Mouse (Mus musculus): ENCODE measurements around the gene Prps2.
"Not testable (repeated sequence)": the region's sequence is repeated elsewhere in the genome, so short reads cannot be mapped to it uniquely, and the experiment has no call there.

Prps2 gene

GRCm38 (mm10) chrX:167382047-167382853 lies at the start of gene Prps2:
Prps2 (minus strand) TSS chrX:167382749.
- DNase-seq (ENCODE audit: low spot score in 2 of 2) = peak in 1 of 2 experiments; percentile 13

- DNase-seq (ENCODE audit: low spot score in 2 of 2) = no peak
Measured at GRCm38 (mm10) chrX:167417654-167418053, 35.1 kb upstream of the Prps2 start.

GRCm38 (mm10) chrX:167394940-167395339 lies 12.4 kb upstream of the Prps2 start:
- DNase-seq (ENCODE audit: low spot score in 2 of 2) = no peak

- DNase-seq (ENCODE audit: low spot score in 2 of 2) = no peak
Measured at GRCm38 (mm10) chrX:167386647-167387046, 4.1 kb upstream of the Prps2 start.

DNA sequence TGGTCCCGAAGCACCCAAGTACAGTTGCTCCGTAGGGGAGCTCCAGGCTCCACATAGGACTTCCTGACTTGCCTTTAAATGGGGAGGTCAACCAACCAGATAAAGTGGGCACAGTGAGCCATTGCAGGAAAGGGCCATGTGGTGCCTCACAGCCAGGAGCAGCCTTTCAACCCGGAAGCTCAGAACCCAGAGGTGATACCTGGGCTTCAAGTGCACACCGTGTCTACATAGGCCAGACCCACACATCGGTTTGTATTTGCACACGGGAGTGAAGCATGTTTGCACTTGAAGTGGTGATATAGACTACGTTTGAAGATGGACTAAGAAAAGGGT lies 271 bp upstream of the Prps2 start:
- DNase-seq (ENCODE audit: low spot score in 2 of 2) = no peak

DNA sequence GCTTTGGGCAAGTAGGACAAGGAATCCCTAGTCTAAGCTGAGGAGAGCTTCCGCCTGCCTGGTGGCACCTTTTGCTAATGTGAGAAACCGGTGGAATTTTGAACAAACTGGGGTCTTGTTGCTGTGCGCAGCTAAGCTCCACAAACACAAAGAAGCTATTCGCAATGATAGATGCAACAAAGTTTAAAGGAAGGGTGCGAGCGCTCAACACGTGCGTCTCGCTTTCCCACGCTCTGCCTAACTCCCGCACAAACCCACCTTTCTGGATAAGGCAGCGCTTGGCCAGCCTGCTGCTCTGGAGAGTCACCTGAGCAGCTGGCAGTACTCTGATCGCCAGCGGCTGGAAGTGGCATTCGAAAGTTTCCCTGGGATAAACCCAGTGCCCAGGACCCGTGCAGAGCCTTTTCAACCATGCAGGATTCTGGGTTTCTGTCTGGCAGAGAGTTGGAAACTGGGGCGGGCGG lies 934 bp downstream of the Prps2 start:
- peak in 1 of 2 experiments; percentile 6 for DNase-seq (ENCODE audit: low spot score in 2 of 2)

DNA sequence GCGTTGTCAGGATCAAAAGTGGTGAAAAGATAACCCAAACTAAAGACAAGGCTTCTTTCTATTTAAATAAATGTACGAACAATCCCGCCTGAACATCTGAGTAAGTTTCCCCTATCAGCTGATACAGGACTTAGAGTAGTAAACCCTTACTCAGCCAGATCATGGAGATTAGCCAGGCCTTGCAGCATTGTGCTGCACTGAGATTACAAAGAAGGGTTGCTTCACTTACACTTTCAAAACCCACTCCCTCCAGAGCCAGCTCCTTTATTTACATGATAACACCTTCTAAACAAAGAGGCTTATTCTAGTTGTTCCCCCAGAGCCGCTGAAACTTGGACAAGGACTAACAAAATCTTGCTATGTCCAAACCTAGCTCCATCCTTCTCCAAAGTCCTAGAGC lies 2.5 kb downstream of the Prps2 start:
- DNase-seq (ENCODE audit: low spot score in 2 of 2) = no peak

- not testable (repeated sequence) for DNase-seq (ENCODE audit: low spot score in 2 of 2)
Measured at GRCm38 (mm10) chrX:167361231-167361630, 21.3 kb downstream of the Prps2 start.

DNA sequence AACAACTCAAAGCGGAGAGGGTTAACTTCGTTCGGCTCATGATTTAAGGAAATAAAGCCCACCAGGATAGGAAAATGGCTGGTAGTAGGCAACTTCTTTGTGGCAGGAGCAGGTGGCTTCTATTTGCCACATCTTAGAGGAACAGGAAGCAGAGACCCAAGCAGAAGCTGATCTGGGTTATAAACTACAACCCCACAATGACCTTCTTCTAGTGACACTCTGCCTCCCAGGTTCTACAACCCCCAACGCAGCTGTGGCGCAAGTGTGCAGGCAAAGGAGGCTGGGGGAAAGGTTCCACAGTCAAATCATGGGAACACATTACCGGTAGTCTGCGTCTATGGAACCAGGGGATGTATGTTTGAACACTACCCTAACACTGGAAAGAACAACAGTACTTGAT lies 22.8 kb downstream of the Prps2 start:
- DNase-seq (ENCODE audit: low spot score in 2 of 2) = no peak

DNA sequence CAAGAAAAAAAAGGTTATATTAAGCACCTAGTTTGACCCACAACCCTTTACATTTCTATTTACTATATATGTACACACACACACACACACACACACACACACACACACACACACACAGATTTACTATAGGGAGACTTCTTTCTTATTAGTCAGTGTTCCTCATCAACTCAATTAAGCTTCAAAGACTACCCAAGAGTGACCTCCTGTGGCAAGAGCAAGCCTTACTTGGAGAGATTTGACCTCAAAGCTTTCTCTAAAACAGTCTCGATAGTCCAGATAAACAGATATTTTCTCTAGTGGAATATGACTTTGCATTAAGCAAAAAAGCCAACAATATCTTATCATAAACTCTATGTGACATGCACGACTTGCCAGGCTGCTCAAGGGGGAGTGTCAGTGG lies 25.1 kb downstream of the Prps2 start:
- DNase-seq (ENCODE audit: low spot score in 2 of 2) = no peak

- DNase-seq (ENCODE audit: low spot score in 2 of 2) = no peak
Measured at GRCm38 (mm10) chrX:167355965-167356364, 26.6 kb downstream of the Prps2 start.

GRCm38 (mm10) chrX:167353617-167354016 lies 28.9 kb downstream of the Prps2 start:
- no peak for DNase-seq (ENCODE audit: low spot score in 2 of 2)

GRCm38 (mm10) chrX:167346440-167346839 lies 36.1 kb downstream of the Prps2 start:
- DNase-seq (ENCODE audit: low spot score in 2 of 2) = no peak

GRCm38 (mm10) chrX:167344356-167344755 lies 38.2 kb downstream of the Prps2 start:
- no peak for DNase-seq (ENCODE audit: low spot score in 2 of 2)

DNA sequence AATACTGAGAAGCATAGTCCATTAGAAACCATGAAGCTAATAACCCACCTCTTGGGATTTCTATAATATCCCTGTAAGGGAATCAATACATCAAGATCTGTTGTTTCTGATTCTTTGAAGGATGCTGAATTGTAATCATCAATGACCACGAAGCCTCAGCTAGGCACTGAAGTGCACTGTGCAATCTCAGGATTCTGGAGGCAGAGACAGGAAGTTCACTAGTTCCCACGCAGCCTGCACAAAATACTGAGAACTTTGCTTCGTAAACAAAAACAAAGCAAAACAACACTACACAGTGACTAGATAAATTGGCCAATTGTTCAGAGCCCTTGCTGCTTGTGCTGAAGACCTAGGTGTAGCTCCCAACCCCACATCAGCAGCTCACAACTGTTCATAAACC lies 40.7 kb downstream of the Prps2 start:
- DNase-seq (ENCODE audit: low spot score in 2 of 2) = no peak

- no peak for DNase-seq (ENCODE audit: low spot score in 2 of 2)
Measured at GRCm38 (mm10) chrX:167340190-167340589, 42.4 kb downstream of the Prps2 start.

GRCm38 (mm10) chrX:167337990-167338389 lies 44.6 kb downstream of the Prps2 start:
- no peak for DNase-seq (ENCODE audit: low spot score in 2 of 2)

- no peak for DNase-seq (ENCODE audit: low spot score in 2 of 2)
Measured at GRCm38 (mm10) chrX:167334571-167334970, 48.0 kb downstream of the Prps2 start.

DNA sequence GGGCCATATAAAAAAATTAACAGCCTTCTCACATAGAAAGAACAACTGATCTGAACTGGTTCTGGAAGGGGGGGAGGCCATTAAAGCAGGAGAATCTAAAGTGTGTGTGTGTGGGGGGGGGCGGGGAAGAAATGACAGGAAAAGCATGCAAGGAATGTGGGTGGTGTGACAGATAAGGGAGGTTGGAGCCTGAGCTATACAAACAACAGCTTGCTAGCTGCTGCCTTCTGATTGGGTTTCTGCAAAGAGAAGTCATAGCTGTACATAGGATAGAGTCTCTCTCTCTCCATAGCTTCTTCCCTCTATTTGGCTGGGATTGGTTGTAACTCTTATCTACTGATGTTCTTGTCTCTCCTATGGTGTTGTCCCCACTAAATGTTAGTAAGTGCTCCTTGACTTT lies 49.9 kb downstream of the Prps2 start:
- no peak for DNase-seq (ENCODE audit: low spot score in 2 of 2)

- DNase-seq (ENCODE audit: low spot score in 2 of 2) = no peak
Measured at GRCm38 (mm10) chrX:167330993-167331392, 51.6 kb downstream of the Prps2 start.

DNA sequence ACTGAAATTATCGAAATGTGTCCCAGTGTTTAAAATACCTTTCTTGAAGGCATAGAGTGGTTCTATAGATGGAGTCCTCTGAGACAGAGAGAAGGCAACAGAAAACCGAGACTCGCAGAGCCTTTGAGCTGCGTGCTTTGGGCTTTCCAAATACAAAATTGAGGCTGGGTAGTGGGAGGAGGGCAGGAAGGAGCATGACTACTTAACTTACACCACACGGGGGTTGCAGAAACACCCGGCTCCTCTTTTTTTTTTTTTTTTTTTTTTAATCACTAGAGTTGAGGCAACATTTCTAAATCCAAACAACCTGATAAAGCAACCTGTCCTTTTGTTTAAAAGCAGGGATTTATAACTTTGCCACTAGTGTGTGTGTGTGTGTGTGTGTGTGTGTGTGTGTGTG lies 52.1 kb downstream of the Prps2 start, which contains the start of gene Tlr7:
TSS of gene Tlr7 (minus strand) at position 160 of the 400 bp plus-strand sequence.
- DNase-seq (ENCODE audit: low spot score in 2 of 2) = no peak

DNA sequence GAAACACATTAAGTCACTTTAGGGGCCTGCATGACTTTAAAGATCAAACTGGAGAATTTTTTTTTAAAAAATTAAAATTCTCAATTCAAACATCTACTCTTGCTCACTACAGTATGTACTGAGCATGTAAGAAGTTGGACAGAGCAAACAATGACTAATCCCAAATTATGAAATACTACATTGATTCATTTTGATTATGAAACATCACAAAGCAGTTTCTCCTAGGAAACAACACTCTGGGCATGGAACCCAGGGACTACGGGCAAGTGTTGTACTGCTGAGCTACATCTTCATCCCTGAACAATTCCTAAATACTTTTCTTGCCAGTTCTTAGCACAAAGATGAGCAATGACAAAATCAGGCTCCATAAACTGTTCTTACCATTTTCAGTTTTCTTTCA lies 52.9 kb downstream of the Prps2 start:
- no peak for DNase-seq (ENCODE audit: low spot score in 2 of 2)

DNA sequence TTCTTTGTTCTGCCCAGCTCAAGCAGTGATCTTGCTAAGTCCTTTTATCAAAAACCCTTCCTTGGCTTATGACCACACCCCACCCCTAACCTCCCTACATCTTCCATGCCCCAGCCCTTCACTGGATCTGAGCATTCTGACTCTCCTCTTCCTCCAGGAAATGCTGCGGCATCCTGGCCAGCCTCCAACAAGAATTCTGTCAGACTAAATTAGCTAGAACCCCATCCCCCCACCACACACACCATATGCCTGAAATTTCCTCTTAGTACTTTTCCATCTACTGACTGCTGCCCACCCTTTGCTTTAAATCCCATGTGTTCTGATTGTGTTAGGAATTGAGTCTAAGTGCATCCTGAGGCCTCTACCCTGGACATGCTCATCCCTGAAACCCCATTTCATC lies 53.5 kb downstream of the Prps2 start:
- DNase-seq (ENCODE audit: low spot score in 2 of 2) = peak in 1 of 2 experiments; percentile 5

DNA sequence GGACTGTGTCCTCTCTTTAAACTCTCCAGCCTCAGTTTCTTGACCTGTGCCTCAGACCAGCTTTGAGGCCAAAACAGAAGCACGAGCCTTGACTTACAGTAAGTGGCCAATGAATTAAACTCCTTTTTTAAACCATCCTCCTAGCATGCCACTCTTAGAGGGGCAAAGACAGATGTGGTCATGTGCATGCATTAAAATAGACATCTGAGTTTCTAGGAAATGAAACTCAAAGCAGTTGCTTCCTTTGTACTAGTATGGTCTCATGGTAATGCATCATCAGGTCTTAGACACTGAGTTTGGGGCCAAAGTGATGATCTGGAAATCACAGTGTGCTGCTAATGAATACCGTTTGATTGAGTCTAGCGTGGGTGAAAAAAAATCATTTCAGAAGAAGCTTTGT lies 54.0 kb downstream of the Prps2 start:
- no peak for DNase-seq (ENCODE audit: low spot score in 2 of 2)
